Mouse (Mus musculus) ES-Bruce4 (cell line): ENCODE measurements around the gene Gzmm. TPM values are rescaled to one million over a fixed set of nuclear protein-coding genes. Genes with fewer than 3 reads are reported as not detected.

ENCODE experiments used
- H3K27ac ChIP-seq: 2 replicates; pipeline ENCODE4 v1.5.1; 2012; ENCODE audit warnings: low read length, inconsistent platforms; ENCODE audit not compliant: insufficient read depth
- H3K27me3 ChIP-seq: 2 replicates; pipeline ENCODE4 v1.6.1; 2012; ENCODE audit warnings: mild to moderate bottlenecking, low read length, inconsistent platforms; ENCODE audit not compliant: control insufficient read depth, poor library complexity, insufficient read depth, severe bottlenecking
- H3K36me3 ChIP-seq: 2 replicates; pipeline ENCODE4 v1.6.1; 2012; ENCODE audit warnings: inconsistent platforms, mild to moderate bottlenecking, low read length, moderate library complexity; ENCODE audit not compliant: control insufficient read depth, poor library complexity, insufficient read depth, severe bottlenecking
- H3K4me1 ChIP-seq: one replicate; pipeline ENCODE4 v1.8.1; 2011; ENCODE audit warnings: low read length; ENCODE audit not compliant: control insufficient read depth, insufficient read depth
- H3K4me3 ChIP-seq: 2 replicates; pipeline ENCODE4 v1.5.1; 2011; ENCODE audit warnings: low read depth, mild to moderate bottlenecking, low read length
- H3K9ac ChIP-seq: 2 replicates; pipeline ENCODE4 v1.6.1; 2012; ENCODE audit warnings: low read depth, mild to moderate bottlenecking, inconsistent platforms; ENCODE audit not compliant: poor library complexity, severe bottlenecking
- H3K9me3 ChIP-seq: replicated peaks from 2 replicates; pipeline ENCODE4 v1.6.1; 2012; ENCODE audit warnings: mild to moderate bottlenecking, low read length, inconsistent platforms; ENCODE audit not compliant: control insufficient read depth, poor library complexity, insufficient read depth, severe bottlenecking
- CTCF ChIP-seq: IDR thresholded peaks from one replicate; pipeline ENCODE4 v1.8.1; 2011; ENCODE audit warnings: low read depth, low read length
- EP300 ChIP-seq: IDR thresholded peaks from 2 replicates; pipeline ENCODE4 v1.6.1; 2011; ENCODE audit warnings: low read depth, low read length; ENCODE audit not compliant: insufficient read depth
- POLR2A ChIP-seq: IDR thresholded peaks from one replicate; pipeline ENCODE4 v1.8.1; 2011; ENCODE audit warnings: low read length; ENCODE audit not compliant: insufficient read depth
- polyA plus RNA-seq: library from polyadenylated mRNA; stranded (reverse); fragments of >200 nt; gene quantifications from 2 replicates; pipeline ENCODE4 v1.2.4, GENCODE M21; 2011; ENCODE audit warnings: low read depth; ENCODE audit not compliant: missing spikeins, insufficient read depth, insufficient read length

The Gzmm gene
- polyA plus RNA-seq, 1 experiment: 2.8 TPM

GRCm38 (mm10) chr10:79743650-79744365 lies 55.0 kb downstream of the Gzmm start:
- TF ChIP-seq POLR2A (no peak), EP300 (no peak), CTCF (no peak)
- Histone ChIP-seq H3K36me3 (peaks cover 38% of the 10 kb centered on the region), H3K27me3 (no peaks in the 10 kb centered on the region), H3K27ac (no peak overlapping the region), H3K9me3 (peaks cover 35% of the 10 kb centered on the region), H3K4me1 (no peaks in the 10 kb centered on the region), H3K9ac (no peak overlapping the region), H3K4me3 (no peak overlapping the region)

Other genes starting within 250 kb of the Gzmm start
- not detected in 2 replicates for gene Vmn2r83, start 220.3 kb upstream of the Gzmm start, polyA plus RNA-seq
- gene Plpp2, start 155.2 kb upstream of the Gzmm start, polyA plus RNA-seq: 16.6 and 16.7 TPM in 2 replicates
- gene Mier2, start 133.8 kb upstream of the Gzmm start, polyA plus RNA-seq: 40.1 and 55.7 TPM in 2 replicates
- not detected in 2 replicates for gene Theg, start 101.7 kb upstream of the Gzmm start, polyA plus RNA-seq
- 0.58 and 0.88 TPM in 2 replicates for gene C2cd4c, start 75.0 kb upstream of the Gzmm start, polyA plus RNA-seq
- 4.6 and 4.7 TPM in 2 replicates for gene Shc2, start 51.1 kb upstream of the Gzmm start, polyA plus RNA-seq
- not detected in 2 replicates for gene Odf3l2, start 43.3 kb upstream of the Gzmm start, polyA plus RNA-seq
- 1.9 and 2.6 TPM in 2 replicates for gene Madcam1, start 24.5 kb upstream of the Gzmm start, polyA plus RNA-seq
- 11.3 and 14.5 TPM in 2 replicates for gene Tpgs1, start 19.7 kb upstream of the Gzmm start, polyA plus RNA-seq
- 299 and 319 TPM in 2 replicates for gene Cdc34, start 6.8 kb upstream of the Gzmm start, polyA plus RNA-seq
- gene Bsg, start 15.5 kb downstream of the Gzmm start, polyA plus RNA-seq: 445 and 449 TPM in 2 replicates
- gene Hcn2, start 27.6 kb downstream of the Gzmm start, polyA plus RNA-seq: 7.3 and 8.4 TPM in 2 replicates
- gene Polrmt, start 57.6 kb downstream of the Gzmm start, polyA plus RNA-seq: 21.9 and 23.0 TPM in 2 replicates
- 1.0 and 1.2 TPM in 2 replicates for gene Fgf22, start 66.1 kb downstream of the Gzmm start, polyA plus RNA-seq
- gene Rnf126, start 77.9 kb downstream of the Gzmm start, polyA plus RNA-seq: 49.6 and 61.5 TPM in 2 replicates
- gene Fstl3, start 88.3 kb downstream of the Gzmm start, polyA plus RNA-seq: 7.7 TPM in 2 replicates
- gene Prss57, start 101.9 kb downstream of the Gzmm start, polyA plus RNA-seq: not detected in 2 replicates
- gene Palm, start 104.6 kb downstream of the Gzmm start, polyA plus RNA-seq: 53.3 and 53.7 TPM in 2 replicates
- gene Misp, start 132.0 kb downstream of the Gzmm start, polyA plus RNA-seq: 4.0 and 6.4 TPM in 2 replicates
- gene Ptbp1, start 165.4 kb downstream of the Gzmm start, polyA plus RNA-seq: 628 and 695 TPM in 2 replicates
- 8.7 and 13.1 TPM in 2 replicates for gene Prtn3, start 185.5 kb downstream of the Gzmm start, polyA plus RNA-seq
- gene Plppr3, start 185.6 kb downstream of the Gzmm start, polyA plus RNA-seq: 6.4 and 8.3 TPM in 2 replicates
- gene Elane, start 197.2 kb downstream of the Gzmm start, polyA plus RNA-seq: not detected in 2 replicates
- not detected in 2 replicates for gene Cfd, start 201.8 kb downstream of the Gzmm start, polyA plus RNA-seq
- gene Med16, start 219.9 kb downstream of the Gzmm start, polyA plus RNA-seq: 17.4 and 17.5 TPM in 2 replicates
- gene Gm26602, start 221.8 kb downstream of the Gzmm start, polyA plus RNA-seq: not detected in 2 replicates
- gene Kiss1r, start 228.0 kb downstream of the Gzmm start, polyA plus RNA-seq: 0.25 and 1.2 TPM in 2 replicates
- gene R3hdm4, start 232.2 kb downstream of the Gzmm start, polyA plus RNA-seq: 49.4 and 56.5 TPM in 2 replicates
- gene Arid3a, start 238.0 kb downstream of the Gzmm start, polyA plus RNA-seq: 31.1 and 36.5 TPM in 2 replicates